In genomic region chr7:80499190-80499962, GRCm38 (mm10) we compare ENCODE assay signal across 12 mouse cellular contexts. TPM values are rescaled to one million over a fixed set of nuclear protein-coding genes. Genes with fewer than 3 reads are reported as not detected.
DNase-seq lines count a peak whose midpoint lies in the region; ATAC-seq and TF ChIP-seq lines count a peak whose summit lies in the region.
"Had no signal": no experiment of that assay in that cellular context is flagged by ENCODE, and none has a peak within 500 bp of the region (broad histone marks: within the 10 kb centered on the region; RNA-seq: fewer than 3 reads in every experiment).

No protein-coding gene starts in this region.

- DNase-seq in heart, postnatal 25 days (ENCODE audit: low spot score): no peak
- DNase-seq in 416B (ENCODE audit: low read depth): peak; percentile 45
- peak; percentile 20 to 47 for DNase-seq in adrenal gland, postnatal 36 days
- DNase-seq in lung, postnatal 36 days: peak; percentile 40
- no peak for DNase-seq in left cerebral cortex, adult 2 months (ENCODE audit: extremely low spot score in 1 of 2, low spot score in 2 of 2)
- no peak for DNase-seq in layer of hippocampus, adult 2 months (ENCODE audit: low spot score in 2 of 2)
- no peak for DNase-seq in kidney, postnatal 25 days
- DNase-seq: B cell, adult 2 months; thymus, postnatal 36 days had no signal

- no peak overlapping the region for H3K9ac ChIP-seq in heart, embryonic 13.5 days
- H3K9ac ChIP-seq: forebrain, embryonic 15.5 days; limb, embryonic 15.5 days had no signal

- TF ChIP-seq CTCF in left cerebral cortex, adult 2 months (IDR thresholded peaks at IDR 0.05): no peak
- no peak for TF ChIP-seq CTCF in layer of hippocampus, adult 2 months (conservative IDR thresholded peaks at IDR 0.05)

- 65% methylated on average over 9 of the region's 9 CpGs for WGBS in heart, embryonic 13.5 days

- H3K4me3 ChIP-seq in heart, embryonic 13.5 days: no peak overlapping the region
- H3K4me3 ChIP-seq in left cerebral cortex, adult 2 months: no peak overlapping the region
- H3K4me3 ChIP-seq in layer of hippocampus, adult 2 months: no peak overlapping the region
- H3K4me3 ChIP-seq: forebrain, embryonic 15.5 days; limb, embryonic 15.5 days had no signal

- H3K9me3 ChIP-seq in heart, embryonic 13.5 days: no peaks in the 10 kb centered on the region
- H3K9me3 ChIP-seq: forebrain, embryonic 15.5 days; limb, embryonic 15.5 days had no signal

- intact Hi-C loops in heart, postnatal 25 days (cut with DNase I): no loop called here
- intact Hi-C loops in left cerebral cortex, adult 2 months (cut with DNase I): no loop called here

- no peak overlapping the region for H3K4me2 ChIP-seq in heart, embryonic 13.5 days
- H3K4me2 ChIP-seq: forebrain, embryonic 15.5 days; limb, embryonic 15.5 days had no signal

- peaks cover 34% of the 10 kb centered on the region for H3K4me1 ChIP-seq in heart, embryonic 13.5 days
- H3K4me1 ChIP-seq: forebrain, embryonic 15.5 days; limb, embryonic 15.5 days had no signal

- H3K27ac ChIP-seq in heart, embryonic 13.5 days (replicated peaks): peak overlapping the region; percentile 17; the same call in 1 of the 2 replicates
- H3K27ac ChIP-seq in left cerebral cortex, adult 2 months: no peak overlapping the region
- no peak overlapping the region for H3K27ac ChIP-seq in layer of hippocampus, adult 2 months
- H3K27ac ChIP-seq: forebrain, embryonic 15.5 days; limb, embryonic 15.5 days had no signal

- no peak for ATAC-seq in heart, embryonic 13.5 days (ENCODE audit: extremely low read depth, insufficient number of reproducible peaks, low FRiP score, low TSS enrichment)
- ATAC-seq: forebrain, embryonic 15.5 days had no signal

- no peaks in the 10 kb centered on the region for H3K27me3 ChIP-seq in heart, embryonic 13.5 days (replicated peaks)
- H3K27me3 ChIP-seq: forebrain, embryonic 15.5 days; limb, embryonic 15.5 days had no signal

- peaks cover 51% of the 10 kb centered on the region for H3K36me3 ChIP-seq in heart, embryonic 13.5 days

RNA-seq across cellular contexts. Expression of gene Blm, which starts 35.5 kb away (rescaled TPM):
- 16.4 and 17.1 TPM in 2 replicates for polyA plus RNA-seq in heart, embryonic 13.5 days (2015; fragmentation: Nextera tagmentation; extraction: Ambion mirVana)
- total RNA-seq in heart, postnatal 25 days (2021): 1 to 10 TPM; 1.5 to 2.0 TPM
- total RNA-seq in adrenal gland, postnatal 36 days (2021): 1 to 10 TPM; 3.4 to 3.9 TPM
- total RNA-seq in left cerebral cortex, adult 2 months (2021): 1 to 10 TPM; 2.9 to 6.9 TPM
- total RNA-seq in layer of hippocampus, adult 2 months (2021): 1 to 10 TPM; 3.1 to 4.3 TPM

Comparison
In these comparisons a context has a peak if more than half of its experiments do, and no peak if none do; other contexts are left out.
1. DNase-seq: peak in 416B (single experiment), adrenal gland, postnatal 36 days (2 of 2) and lung, postnatal 36 days (single experiment); none in heart, postnatal 25 days (single experiment), left cerebral cortex, adult 2 months (0 of 2), layer of hippocampus, adult 2 months (0 of 2) and kidney, postnatal 25 days (0 of 2).